Mouse (Mus musculus) embryo, embryonic 11.5 days (tissue): ENCODE data around the gene Jchain.
"Not testable (repeated sequence)": the region's sequence is repeated elsewhere in the genome, so short reads cannot be mapped to it uniquely, and the experiment has no call there.

Source experiments
- DNase-seq: peaks from one replicate; pipeline ENCODE4 v3.0.0-alpha.2; 2012; ENCODE audit warnings: low read depth, low spot score

The Jchain gene

GRCm38 (mm10) chr5:88527657-88528056 lies at the start of gene Jchain:
Gene Jchain (minus strand): TSS chr5:88527891.
- no peak for DNase-seq

- no peak for DNase-seq
Observed at GRCm38 (mm10) chr5:88575506-88576338, 48.0 kb upstream of the Jchain start.

- DNase-seq: no peak
Observed at GRCm38 (mm10) chr5:88574829-88575228, 47.1 kb upstream of the Jchain start.

GRCm38 (mm10) chr5:88569541-88569940 lies 41.9 kb upstream of the Jchain start:
- no peak for DNase-seq

DNA sequence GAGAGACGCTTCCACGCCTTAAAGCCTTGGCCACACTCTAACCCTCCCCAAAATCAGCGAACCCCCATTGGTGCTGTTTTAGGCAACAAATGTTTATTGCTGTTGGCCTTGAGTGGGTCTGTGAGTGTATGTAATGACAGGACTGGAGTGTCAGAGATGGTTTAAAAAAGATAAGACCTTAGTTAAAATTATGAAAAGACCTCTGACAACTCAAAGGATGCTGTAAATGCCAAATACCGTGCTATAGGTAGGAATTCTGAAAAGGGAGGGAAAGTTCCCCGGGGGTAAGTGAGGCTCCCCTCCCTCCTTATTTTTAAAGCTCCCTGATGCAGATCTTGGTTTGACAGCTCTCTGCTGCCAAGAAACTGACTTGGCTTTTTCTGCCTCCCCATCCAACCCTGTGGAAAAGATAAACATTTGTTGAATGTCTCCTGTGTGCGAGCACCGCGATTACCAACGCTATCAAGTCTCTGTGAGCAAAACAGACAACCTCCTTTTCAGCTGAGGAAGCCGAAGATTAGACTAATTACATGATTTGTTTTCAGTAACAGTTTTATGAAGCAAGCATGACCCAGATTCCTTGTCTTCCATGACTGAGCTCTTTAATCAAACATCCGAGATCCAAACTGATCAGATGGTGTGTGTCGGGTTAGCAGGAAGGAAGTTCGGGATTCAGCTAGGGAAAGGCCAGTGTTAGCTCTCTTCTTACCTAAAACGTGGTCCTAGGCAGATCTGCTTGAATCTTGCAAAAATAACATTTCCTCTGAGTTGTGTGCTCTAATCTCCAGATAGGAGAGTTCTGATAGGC lies 38.5 kb upstream of the Jchain start:
- no peak for DNase-seq

DNA sequence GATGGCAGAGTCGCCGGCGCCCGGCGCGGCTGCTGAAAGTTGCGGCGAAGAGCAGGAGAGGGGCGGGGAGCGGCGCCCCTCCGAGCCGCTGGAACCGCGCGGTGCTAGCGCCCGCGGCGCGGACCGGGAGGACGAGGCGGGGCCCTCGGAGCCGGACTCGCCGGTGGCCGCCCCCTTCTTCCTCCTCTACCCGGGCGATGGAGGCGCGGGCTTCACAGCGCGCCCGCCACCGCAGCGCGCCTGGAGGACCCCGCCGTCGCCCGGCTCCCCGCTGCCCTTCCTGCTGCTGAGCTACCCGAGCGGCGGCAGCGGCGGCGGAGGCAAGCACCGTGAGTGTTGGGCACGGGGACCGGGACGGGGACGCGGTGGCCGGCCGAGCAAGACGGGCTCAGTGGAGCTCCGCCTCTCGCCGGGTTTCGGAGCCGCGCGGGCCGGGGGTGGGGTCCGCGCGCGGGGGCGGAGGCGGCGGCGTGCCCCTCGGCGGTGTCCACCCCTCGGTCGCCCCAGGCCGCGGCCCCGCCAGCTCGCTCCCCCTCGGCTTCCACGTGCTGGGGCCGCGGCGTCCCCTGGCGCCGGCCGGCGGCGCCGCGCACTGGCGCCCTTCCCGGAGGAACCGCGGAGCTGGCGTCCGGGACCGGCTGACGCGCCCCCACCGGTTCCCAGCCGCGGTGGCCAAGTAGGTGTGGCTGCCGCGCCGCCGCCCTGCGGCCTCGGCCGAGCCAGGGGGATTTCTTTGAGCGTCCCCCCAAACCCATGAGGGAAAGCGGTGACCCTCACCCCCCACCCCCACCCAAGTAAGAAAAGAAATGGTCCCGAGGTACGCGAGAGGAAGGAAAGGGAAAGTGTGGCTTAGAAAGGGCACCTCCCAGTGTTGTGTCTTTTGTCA lies 37.7 kb upstream of the Jchain start:
- DNase-seq: peak; percentile 23

- peak; percentile 51 for DNase-seq
Observed at GRCm38 (mm10) chr5:88564501-88565147, 36.9 kb upstream of the Jchain start, which contains the start of gene Rufy3. Gene Rufy3 (plus strand): TSS chr5:88565040.

DNA sequence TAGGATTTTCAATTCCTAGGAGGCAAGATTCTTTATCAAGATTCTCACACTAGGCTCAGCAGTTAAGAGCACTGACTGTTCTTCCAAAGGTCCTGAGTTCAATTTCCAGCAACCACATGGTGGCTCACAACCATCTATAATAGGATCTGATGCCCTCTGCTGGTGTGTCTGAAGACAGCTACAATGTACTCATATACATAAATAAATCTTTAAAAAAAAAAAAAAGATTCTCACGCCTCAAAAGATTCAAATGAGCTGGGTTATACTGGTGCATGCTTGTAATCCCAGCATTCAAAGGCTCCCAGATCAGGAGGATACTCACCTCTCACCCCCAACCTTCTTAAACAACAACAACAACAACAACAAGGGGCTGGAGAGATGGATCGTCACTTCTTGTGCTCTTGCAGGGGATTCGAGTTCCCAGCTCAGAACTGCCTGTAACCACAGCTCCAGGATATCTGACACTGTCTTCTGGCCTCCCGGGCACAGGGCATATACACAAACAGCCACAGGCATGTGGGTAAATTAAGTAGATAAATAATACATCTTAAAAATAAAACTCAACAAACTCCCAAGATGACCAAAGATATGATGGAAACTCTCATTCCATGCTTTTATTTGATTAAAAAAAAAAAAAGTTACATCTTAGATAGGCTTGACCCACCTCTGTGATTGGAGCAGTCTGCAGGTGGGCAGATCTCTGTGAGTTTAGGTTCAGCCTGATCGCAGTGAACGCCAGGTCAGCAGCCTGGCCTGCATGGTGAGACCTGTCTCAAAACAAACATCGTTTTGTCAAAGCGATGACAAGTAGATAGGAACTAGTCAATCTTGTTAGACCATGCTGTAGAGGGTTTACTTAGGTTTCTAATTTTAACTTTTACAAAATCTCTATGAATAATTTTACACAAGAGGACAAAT lies 35.4 kb upstream of the Jchain start:
- DNase-seq: no peak

DNA sequence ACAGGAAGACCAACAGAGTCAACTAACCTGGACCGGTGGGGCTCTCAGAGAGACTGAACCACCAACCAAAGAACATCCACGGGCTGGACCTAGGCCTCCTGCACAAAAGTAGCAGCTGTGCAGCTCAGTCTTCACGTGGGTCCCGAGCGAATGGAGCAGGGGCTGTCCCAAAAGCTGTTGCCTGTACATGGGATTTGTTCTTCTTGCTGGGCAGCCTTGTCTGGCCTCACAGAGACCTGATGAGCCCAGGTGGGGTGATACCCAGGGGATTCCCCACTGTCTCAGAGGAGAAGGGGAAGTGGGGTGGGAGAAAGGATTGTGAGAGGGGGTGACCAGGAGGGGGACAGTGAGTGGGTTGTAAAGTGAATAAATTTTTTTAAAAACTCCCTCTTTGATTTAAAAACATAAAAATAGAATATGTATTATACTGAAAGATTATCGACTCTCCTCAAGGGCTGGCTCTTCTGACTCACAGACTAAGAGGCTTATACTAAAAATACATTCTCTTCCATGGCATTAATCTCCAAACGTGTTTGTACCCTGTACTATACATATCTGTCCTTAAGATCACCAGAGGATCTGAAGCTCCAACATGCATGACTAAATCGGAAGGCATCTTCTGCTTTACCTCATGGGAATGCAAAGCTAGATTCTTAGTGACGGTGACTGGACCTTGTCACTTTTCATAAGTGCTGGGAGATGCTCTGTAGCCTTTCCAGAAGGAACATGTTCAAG lies 33.6 kb upstream of the Jchain start:
- no peak for DNase-seq

- no peak for DNase-seq
Observed at GRCm38 (mm10) chr5:88558991-88559390, 31.3 kb upstream of the Jchain start.

DNA sequence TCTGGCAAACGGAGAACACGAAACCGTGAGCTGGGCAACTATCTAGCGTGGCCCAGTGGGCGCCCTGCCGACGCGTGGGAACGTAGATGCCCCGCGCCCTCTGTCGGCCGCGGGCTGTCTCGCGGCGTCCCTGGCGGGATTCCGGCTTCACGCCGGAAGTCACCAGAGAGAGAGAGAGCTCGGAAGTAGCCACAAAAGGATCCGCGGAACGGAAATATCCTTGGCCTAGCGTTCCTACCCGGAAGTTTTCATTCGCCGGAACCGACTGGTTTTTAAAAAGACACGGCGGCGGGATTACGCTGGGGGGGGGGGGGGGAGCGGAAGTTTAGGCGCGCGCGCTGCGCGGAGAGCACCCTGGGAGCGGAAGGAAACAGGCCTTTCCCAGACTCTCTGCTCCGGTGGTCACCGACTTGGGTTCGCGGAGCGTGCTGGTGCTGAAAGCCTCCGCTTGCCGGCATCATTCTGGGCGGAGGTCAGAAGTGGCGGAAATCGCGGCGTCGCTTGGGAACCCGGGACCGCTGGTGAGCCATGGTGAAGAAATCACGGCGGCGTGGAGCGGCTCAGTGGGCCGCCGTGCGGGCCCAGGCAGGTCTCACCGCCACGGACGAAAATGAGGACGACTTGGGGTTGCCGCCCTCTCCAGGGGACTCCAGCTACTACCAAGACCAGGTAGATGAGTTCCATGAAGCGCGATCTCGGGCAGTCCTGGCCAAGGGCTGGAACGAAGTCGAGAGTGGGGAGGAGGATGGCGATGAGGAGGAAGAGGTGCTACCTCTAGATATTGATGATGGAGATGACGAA lies 26.6 kb upstream of the Jchain start, which contains the start of gene Utp3:
Utp3 (plus strand) TSS at position 377 of the 801 bp plus-strand sequence.
- DNase-seq: peak; percentile 98

GRCm38 (mm10) chr5:88553271-88554085 lies 25.8 kb upstream of the Jchain start:
- DNase-seq: no peak

- no peak for DNase-seq
Observed at GRCm38 (mm10) chr5:88545536-88545935, 17.8 kb upstream of the Jchain start.

- not testable (repeated sequence) for DNase-seq
Observed at GRCm38 (mm10) chr5:88544411-88544810, 16.7 kb upstream of the Jchain start.

- DNase-seq: no peak
Observed at GRCm38 (mm10) chr5:88542651-88543282, 15.1 kb upstream of the Jchain start.

DNA sequence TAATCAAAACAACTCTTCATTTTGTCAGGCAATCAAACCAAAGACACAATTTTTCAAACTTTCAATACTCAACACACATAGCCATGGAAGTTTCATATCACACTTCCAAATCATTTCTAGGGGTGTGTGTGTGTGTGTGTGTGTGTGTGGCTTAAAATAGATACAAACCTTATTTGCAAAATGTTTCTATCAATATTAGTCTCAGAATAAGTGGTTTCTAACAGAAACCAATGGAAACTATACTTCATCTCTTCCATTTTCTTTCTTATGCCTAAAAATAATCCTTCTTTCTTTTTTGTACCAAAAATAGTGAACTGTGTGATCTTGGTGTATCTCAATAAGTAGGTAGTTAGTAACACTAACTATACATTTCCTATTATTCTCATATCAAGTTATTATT lies 13.2 kb upstream of the Jchain start:
- no peak for DNase-seq

DNA sequence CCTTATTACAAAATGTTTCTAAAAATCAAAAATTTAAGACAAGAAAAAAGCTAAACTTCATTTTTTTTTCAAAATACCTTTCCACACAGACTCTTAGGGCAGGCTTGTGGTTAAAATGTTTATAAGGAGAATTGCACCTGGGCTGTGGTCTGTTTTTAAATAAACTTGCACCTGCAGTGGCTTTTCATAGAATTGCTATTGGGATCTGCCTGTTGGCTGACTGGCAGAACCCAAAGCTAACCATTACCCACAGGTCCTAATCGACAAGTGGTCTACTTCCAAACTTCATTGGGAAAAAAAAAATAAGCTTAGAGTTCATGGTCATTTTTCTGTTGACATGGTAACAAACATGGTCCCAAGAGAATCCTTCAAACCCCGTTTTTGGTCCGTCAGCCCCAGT lies 7.0 kb upstream of the Jchain start:
- DNase-seq: no peak
